Mouse (Mus musculus): Measurements from ENCODE around the gene Scand1.

Scand1 gene

GRCm38 (mm10) chr2:156305818-156306217, 6.7 kb downstream of the Scand1 start:
- no peak for DNase-seq

GRCm38 (mm10) chr2:156304351-156304750, 8.2 kb downstream of the Scand1 start:
- DNase-seq, result no peak

GRCm38 (mm10) chr2:156302063-156302462, 10.4 kb downstream of the Scand1 start:
- DNase-seq, result no peak

GRCm38 (mm10) chr2:156298458-156298857, 14.0 kb downstream of the Scand1 start:
- no peak for DNase-seq

- DNase-seq, result peak; percentile 47
These were observed 14.9 kb downstream of the Scand1 start for GRCm38 (mm10) chr2:156297653-156298052.

- DNase-seq, result no peak
These were observed 16.3 kb downstream of the Scand1 start for GRCm38 (mm10) chr2:156296190-156296589.

GRCm38 (mm10) chr2:156295601-156296063, 16.9 kb downstream of the Scand1 start:
- no peak for DNase-seq

- no peak for DNase-seq
These were observed 20.5 kb downstream of the Scand1 start for GRCm38 (mm10) chr2:156291998-156292397.

GRCm38 (mm10) chr2:156289552-156290160, 22.8 kb downstream of the Scand1 start:
- no peak for DNase-seq

GRCm38 (mm10) chr2:156288222-156288621, 24.3 kb downstream of the Scand1 start:
- no peak for DNase-seq

GRCm38 (mm10) chr2:156286733-156287132, 25.8 kb downstream of the Scand1 start:
- no peak for DNase-seq

- no peak for DNase-seq
These were observed 27.3 kb downstream of the Scand1 start for GRCm38 (mm10) chr2:156285161-156285560.

- no peak for DNase-seq
These were observed 31.3 kb downstream of the Scand1 start for GRCm38 (mm10) chr2:156281227-156281626.

GRCm38 (mm10) chr2:156278226-156279017, 34.1 kb downstream of the Scand1 start:
- DNase-seq, result peak; percentile 68

- DNase-seq, result no peak
These were observed 40.0 kb downstream of the Scand1 start for GRCm38 (mm10) chr2:156272553-156272952.

- DNase-seq, result no peak
These were observed 44.9 kb downstream of the Scand1 start for GRCm38 (mm10) chr2:156267636-156268035.

GRCm38 (mm10) chr2:156263204-156263893, 49.2 kb downstream of the Scand1 start:
- DNase-seq, result no peak

Measured in liver (tissue).